Mouse (Mus musculus) lung, adult 2 months (tissue): Measurements from ENCODE around the gene Myo16. TPM values are rescaled to one million over a fixed set of nuclear protein-coding genes. Genes with fewer than 3 reads are reported as not detected.
A peak's percentile ranks its signal among the peaks of the same experiment; 100 is the strongest.

Source experiments
- DNase-seq: peaks from one replicate; pipeline ENCODE4 v3.0.0; 2022
- H3K4me1 ChIP-seq: fragments of 200-500 bp; 2 replicates; pipeline ENCODE4 v1.6.1; 2011; ENCODE audit warnings: low read length; ENCODE audit not compliant: control insufficient read depth, insufficient read depth
- H3K4me3 ChIP-seq: fragments of 200-500 bp; replicated peaks from 2 replicates; pipeline ENCODE3; 2011; ENCODE audit warnings: low read depth, mild to moderate bottlenecking, control low read depth, low read length; ENCODE audit errors: extremely low read depth
- CTCF ChIP-seq: fragments of 200-500 bp; IDR thresholded peaks from 2 replicates; pipeline ENCODE4 v1.5.1; 2011; ENCODE audit warnings: mild to moderate bottlenecking, low read length, control low read depth; ENCODE audit not compliant: insufficient read depth
- POLR2A ChIP-seq: fragments of 200-500 bp; IDR thresholded peaks from 2 replicates; pipeline ENCODE4 v1.6.1; 2011; ENCODE audit warnings: low read depth, mild to moderate bottlenecking, control low read depth, low read length, borderline replicate concordance; ENCODE audit errors: extremely low read depth
- WGBS: fragments of 180-500 bp; shearing (Covaris S2); methylation state at CpG from one replicate; pipeline ENCODE4 v1.1.7; 2018; 5-methylcytosine and 5-hydroxymethylcytosine counted together
- polyA plus RNA-seq: library from polyadenylated mRNA; depleted of rRNA; stranded (reverse); fragments of >200 nt; gene quantifications from 2 replicates; pipeline ENCODE4 v1.2.3, GENCODE M21; 2012

Gene Myo16
- polyA plus RNA-seq, 1 experiment, result 0.26 TPM

DNA sequence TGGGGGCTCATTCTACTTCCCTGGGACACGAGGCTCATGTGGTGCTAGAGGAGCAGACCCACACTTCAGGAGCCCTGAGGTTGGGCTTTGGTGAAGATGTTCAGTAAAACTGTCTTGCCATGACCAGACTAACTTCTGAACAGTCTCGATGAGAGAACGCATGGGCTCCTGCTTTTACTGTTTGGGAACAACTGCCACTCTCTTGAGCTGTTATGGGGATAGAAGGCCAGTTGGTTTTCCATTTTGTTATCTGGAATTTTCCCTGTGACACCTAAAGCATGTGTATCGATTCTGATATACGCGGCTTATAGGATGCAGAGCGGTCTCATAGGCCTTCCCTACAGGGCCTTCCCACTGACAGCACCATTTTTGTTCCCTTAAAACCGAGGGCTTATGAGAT, 485.2 kb downstream of the Myo16 start:
- DNase-seq, result no peak
- H3K4me3 ChIP-seq, result no peak overlapping the region
- TF ChIP-seq POLR2A, result no peak
- no peak for TF ChIP-seq CTCF
- 87% methylated on average over 8 of the region's 8 CpGs for WGBS
- no peaks in the 10 kb centered on the region for H3K4me1 ChIP-seq

DNA sequence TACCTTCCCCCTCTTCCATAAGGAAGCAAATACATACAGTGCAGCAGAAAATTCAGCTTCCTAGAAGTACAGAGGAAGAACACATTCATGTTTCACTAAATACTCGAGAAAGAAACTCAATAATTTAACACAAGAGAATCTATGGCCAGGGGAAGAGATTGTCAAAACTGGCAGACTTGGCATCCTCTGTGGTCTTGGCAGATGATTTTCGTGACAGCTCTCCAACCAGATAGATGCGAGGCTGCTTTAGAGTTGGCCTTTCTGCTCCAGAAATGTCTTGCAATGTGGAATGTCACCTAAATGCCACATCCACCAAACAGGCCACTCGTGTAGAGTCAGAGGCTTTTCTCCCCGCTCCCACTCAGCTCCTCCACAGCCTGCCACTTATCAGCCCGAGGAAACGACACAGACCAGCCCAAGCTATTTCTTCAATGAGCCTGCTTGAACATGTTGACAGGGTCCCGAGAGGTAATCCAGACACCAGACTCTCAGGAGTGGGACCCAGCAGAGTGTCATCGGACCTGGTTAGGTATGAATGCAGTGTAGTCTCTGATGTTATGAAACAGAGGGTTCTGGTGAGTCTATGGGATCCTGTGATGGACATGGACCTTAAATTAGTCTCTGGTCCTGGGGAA, 486.6 kb downstream of the Myo16 start:
- 67% methylated on average over 9 of the region's 9 CpGs for WGBS
- TF ChIP-seq CTCF (no peak), POLR2A (no peak)
- Histone ChIP-seq H3K4me1 (no peaks in the 10 kb centered on the region), H3K4me3 (no peak overlapping the region)
- no peak for DNase-seq

DNA sequence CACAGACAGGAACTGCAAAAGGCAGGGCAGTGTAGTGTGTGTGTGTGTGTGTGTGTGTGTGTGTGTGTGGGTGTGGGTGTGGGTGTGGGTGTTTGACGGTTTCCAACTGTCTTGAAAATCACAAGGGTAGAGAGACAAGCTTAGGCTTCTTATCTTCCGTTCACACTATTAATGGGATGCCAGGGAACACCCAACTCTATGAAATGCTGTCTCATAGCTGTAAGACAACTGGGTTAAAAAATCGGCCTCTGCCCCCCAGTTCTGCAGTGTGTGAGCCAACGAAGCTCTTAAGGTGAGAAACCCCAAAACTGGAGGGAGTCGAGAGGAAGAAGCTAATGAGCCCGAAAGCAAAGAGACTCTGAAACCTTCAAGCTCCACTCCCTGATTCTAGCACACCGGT, 487.1 kb downstream of the Myo16 start:
- no peak for DNase-seq
- TF ChIP-seq POLR2A (no peak), CTCF (no peak)
- 65% methylated on average over 7 of the region's 7 CpGs for WGBS
- Histone ChIP-seq H3K4me3 (no peak overlapping the region), H3K4me1 (no peaks in the 10 kb centered on the region)

DNA sequence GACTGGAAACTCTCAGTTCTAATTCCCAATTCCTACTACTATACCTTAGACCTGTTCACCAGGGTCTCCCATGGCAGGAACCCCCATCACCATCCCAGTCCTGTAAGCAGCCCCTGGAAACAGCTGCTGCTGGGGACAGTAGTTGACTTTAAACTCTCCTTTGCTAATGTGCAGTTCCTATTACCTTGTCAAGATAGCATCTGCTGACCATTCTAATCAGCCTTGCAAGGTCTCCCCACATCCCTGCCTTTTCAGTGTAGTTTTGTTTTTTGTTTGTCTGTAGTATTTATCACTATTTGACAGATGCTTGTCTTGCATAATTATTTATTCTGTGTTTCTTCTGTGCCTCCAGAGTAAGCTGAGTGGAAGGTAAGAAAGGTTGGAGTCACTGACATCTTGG, 487.6 kb downstream of the Myo16 start:
- Histone ChIP-seq H3K4me3 (no peak overlapping the region), H3K4me1 (no peaks in the 10 kb centered on the region)
- no peak for TF ChIP-seq CTCF
- no peak for TF ChIP-seq POLR2A
- DNase-seq, result no peak

DNA sequence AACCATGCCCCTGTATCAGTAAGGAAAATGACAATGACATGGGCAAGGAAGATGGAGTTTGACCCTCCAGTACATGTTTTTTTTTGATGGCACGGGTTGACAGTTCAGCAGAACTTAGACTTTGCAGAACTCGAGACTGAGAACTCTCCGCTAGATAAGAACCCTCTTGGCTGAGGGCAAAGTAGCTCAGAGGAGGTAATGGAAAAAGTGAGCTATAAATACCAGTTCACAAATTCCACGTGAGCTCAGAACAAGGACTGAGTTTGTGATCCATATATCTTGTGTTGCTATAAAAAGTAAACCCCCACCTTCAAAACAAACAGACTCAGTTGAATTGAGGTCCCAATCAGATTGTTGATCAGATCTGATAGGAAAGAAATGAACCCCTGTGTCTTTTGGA, 489.5 kb downstream of the Myo16 start:
- DNase-seq, result no peak
- 65% methylated on average over 4 of the region's 4 CpGs for WGBS
- Histone ChIP-seq H3K4me1 (no peaks in the 10 kb centered on the region), H3K4me3 (no peak overlapping the region)
- TF ChIP-seq CTCF, result no peak
- TF ChIP-seq POLR2A, result no peak

DNA sequence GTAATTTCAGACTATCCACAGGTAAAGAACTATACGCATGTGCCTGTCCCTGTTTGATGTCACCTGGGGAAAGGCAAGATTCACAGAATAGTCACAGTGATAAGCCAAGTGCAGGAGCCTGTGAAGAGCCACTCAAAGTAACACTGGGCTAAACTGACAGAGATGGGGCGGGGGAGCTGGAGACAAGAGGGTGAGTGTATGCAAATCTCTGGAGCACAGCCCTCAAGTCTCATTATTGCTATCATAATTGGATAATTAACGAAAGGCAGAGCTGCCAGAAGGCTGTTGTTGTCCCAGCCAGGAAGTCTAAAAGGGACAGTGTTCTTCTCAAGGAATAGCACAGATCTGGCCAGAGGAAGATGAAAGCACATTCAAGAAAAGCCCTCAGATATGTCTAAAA, 490.8 kb downstream of the Myo16 start:
- no peaks in the 10 kb centered on the region for H3K4me1 ChIP-seq
- DNase-seq, result no peak
- TF ChIP-seq CTCF, result no peak
- no peak for TF ChIP-seq POLR2A
- WGBS, result 60% methylated on average over 3 of the region's 3 CpGs
- no peak overlapping the region for H3K4me3 ChIP-seq

DNA sequence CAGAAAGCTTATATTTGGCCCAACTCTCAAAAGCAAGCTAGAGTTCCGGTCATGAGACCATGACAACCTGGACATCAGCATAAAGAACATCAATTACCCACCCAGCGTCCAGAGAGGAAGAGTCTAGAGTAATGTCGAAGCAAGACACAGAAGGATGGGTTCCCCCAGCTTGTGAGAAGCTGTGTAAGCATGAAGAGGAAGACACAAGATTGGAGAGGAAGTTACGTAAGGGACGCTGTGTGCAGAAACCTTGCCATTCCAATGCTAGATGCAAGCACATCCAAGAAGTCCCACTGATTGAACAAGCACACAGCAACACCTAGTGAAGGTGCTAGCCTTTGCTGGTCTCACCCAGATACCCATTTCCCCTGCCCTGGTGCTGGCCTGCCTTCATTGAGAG, 492.0 kb downstream of the Myo16 start:
- TF ChIP-seq POLR2A (no peak), CTCF (no peak)
- DNase-seq, result no peak
- Histone ChIP-seq H3K4me3 (no peak overlapping the region), H3K4me1 (no peaks in the 10 kb centered on the region)
- 80% methylated on average over 5 of the region's 5 CpGs for WGBS

DNA sequence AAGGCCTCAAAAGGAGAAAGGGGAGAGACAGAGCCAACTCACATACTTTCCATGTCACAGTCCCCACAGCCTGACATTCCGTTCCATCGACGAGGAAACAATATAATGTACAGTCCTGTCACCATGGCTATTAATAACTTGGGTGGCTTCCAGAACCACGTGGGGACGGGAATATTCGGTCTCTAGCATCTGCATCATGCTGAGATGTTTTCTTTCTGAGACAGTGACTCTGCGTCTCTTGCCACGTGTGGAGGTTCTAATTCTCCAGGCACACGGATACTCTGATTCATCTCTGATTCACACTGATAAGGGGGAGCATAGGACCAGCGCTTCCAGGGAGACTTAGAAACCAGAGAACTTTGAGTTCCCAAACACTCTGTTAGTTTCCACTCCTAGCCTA, 492.8 kb downstream of the Myo16 start:
- WGBS, result 55% methylated on average over 10 of the region's 10 CpGs
- Histone ChIP-seq H3K4me1 (no peaks in the 10 kb centered on the region), H3K4me3 (no peak overlapping the region)
- no peak for TF ChIP-seq CTCF
- TF ChIP-seq POLR2A, result no peak
- DNase-seq, result no peak

DNA sequence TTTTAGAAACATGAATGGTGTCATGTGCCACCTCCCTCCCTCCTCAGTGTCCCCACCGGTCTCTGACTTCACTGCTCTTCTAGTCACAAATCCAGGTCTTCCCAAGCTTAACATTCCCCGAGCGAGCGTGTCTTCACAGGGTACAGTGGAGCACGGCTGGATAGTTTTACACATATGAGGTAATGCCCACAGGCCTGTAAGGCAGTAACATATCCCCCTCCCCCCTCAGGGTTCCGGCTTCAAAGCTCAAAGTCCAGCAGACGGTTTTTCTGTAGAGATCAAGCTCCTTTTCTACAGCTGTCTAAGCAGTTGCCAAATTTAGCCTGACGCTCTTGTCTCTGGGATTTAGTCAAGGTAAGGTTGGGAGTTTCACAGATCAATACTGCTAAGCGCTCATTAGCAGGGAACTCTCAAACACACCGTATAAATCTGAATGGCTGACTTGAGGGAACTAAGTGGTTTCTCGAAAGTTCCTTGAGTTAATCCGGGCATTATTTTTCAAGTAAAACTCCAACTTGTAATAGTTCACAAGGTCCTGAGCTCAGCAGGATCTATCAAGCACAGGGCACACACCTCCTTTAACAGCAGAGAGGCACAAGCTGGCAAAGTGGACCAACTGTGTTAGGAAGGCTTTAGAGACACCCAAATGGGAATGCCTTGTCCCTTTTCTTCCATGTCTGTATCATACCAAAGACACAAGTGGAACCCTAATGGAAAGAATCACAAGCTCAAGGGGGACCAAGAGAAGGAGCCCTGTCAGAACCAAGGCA, 498.0 kb downstream of the Myo16 start:
- TF ChIP-seq POLR2A, result no peak
- no peak for TF ChIP-seq CTCF
- H3K4me3 ChIP-seq, result no peak overlapping the region
- 89% methylated on average over 12 of the region's 12 CpGs for WGBS
- DNase-seq, result no peak
- 0 out of 2 replicates have a peak, but pooled peaks cover 2% of the 10 kb centered on the region for H3K4me1 ChIP-seq

DNA sequence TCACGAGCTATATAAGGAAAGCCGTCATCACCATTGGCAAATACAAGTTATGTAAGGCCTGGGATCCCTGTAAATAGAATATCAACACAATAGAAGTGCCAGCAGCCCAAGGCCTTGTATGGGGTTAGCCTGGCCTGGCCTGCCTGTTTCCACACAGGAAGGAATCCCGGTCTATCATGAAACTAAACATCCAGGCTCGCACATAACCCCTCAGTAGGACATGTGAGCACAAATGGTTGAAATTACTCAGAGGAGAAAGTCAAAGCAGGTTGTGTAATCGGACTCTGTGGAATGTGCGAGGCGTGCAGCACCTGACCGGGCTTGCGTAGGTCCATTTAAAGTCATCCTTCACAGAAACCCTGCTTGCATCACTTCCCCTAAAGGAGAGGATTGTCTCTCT, 499.6 kb downstream of the Myo16 start:
- DNase-seq, result peak; percentile 20

More for the DNA sequence above, 499.6 kb downstream of the Myo16 start:
- TF ChIP-seq POLR2A (no peak), CTCF (no peak)
- whole genome bisulfite sequencing, result 60% methylated on average over 9 of the region's 9 CpGs
- Histone ChIP-seq H3K4me3 (no peak overlapping the region), H3K4me1 (0 out of 2 replicates have a peak, but pooled peaks cover 2% of the 10 kb centered on the region)
